Mouse (Mus musculus) hindbrain, postnatal 0 days (tissue): ENCODE data around the gene Mta3. TPM values are rescaled to one million over a fixed set of nuclear protein-coding genes. Genes with fewer than 3 reads are reported as not detected.
"Not testable (repeated sequence)": the region's sequence is repeated elsewhere in the genome, so short reads cannot be mapped to it uniquely, and the experiment has no call there.

Source experiments
- ATAC-seq: fragments of 200-750 bp; cut with Nextera tagmentation; 2 replicates; pipeline ENCODE4 v1.8.0; 2017; ENCODE audit warnings: mild to moderate bottlenecking, moderate TSS enrichment, moderate library complexity
- DNase-seq: peaks from one replicate; pipeline ENCODE4 v3.0.0-alpha.2; 2015; ENCODE audit warnings: low spot score
- H3K27ac ChIP-seq: fragments of 300-500 bp; sonication (generic); 2 replicates; pipeline ENCODE4 v1.5.1; 2014; ENCODE audit warnings: mild to moderate bottlenecking
- H3K27me3 ChIP-seq: fragments of 300-500 bp; sonication (generic); 2 replicates; pipeline ENCODE4 v1.6.1; 2014; ENCODE audit warnings: low read length, mixed read lengths; ENCODE audit not compliant: insufficient read depth
- H3K36me3 ChIP-seq: fragments of 300-500 bp; sonication (generic); 2 replicates; pipeline ENCODE4 v1.6.1; 2014; ENCODE audit warnings: low read length, mixed read lengths; ENCODE audit not compliant: insufficient read depth
- H3K4me1 ChIP-seq: fragments of 300-500 bp; sonication (generic); 2 replicates; pipeline ENCODE4 v1.6.1; 2014; ENCODE audit warnings: antibody characterized with exemption, low read length, mixed read lengths; ENCODE audit not compliant: insufficient read depth
- H3K4me2 ChIP-seq: fragments of 300-500 bp; sonication (generic); 2 replicates; pipeline ENCODE4 v1.6.1; 2014; ENCODE audit warnings: low read depth, mild to moderate bottlenecking, low read length, moderate library complexity, mixed read lengths
- H3K4me3 ChIP-seq: fragments of 300-500 bp; sonication (generic); 2 replicates; pipeline ENCODE4 v1.5.1; 2014; ENCODE audit warnings: low read length
- H3K9ac ChIP-seq: fragments of 300-500 bp; sonication (generic); replicated peaks from 2 replicates; pipeline ENCODE4 v1.6.1; 2014; ENCODE audit warnings: mild to moderate bottlenecking, low read length, moderate library complexity, mixed read lengths
- H3K9me3 ChIP-seq: fragments of 300-500 bp; sonication (generic); 2 replicates; pipeline ENCODE4 v1.6.1; 2016; ENCODE audit warnings: low read length, mixed read lengths
- CTCF ChIP-seq: IDR thresholded peaks from 2 replicates; pipeline ENCODE4 v1.5.1; 2016; ENCODE audit warnings: antibody characterized with exemption, control low read depth, low read depth
- WGBS: fragments of 180-500 bp; shearing (Covaris S2); extraction: QIAGEN DNeasy Blood & Tissue Kit; methylation state at CpG from one replicate; pipeline ENCODE4 v1.1.7; 2014; 5-methylcytosine and 5-hydroxymethylcytosine counted together
- polyA plus RNA-seq: library from polyadenylated mRNA; unstranded; fragments of >200 nt; fragmentation: Nextera tagmentation; extraction: Ambion mirVana; gene quantifications from 2 replicates; pipeline ENCODE4 v1.2.1, GENCODE M21; 2015
- total RNA-seq: library from RNA; depleted of rRNA; stranded (reverse); fragments of >200 nt; gene quantifications from 2 replicates; pipeline ENCODE4 v1.2.3, GENCODE M21; 2014

Gene Mta3
- total and polyA plus RNA-seq, 2 experiments from 2014 or later: 31.7 to 36.8 TPM

DNA sequence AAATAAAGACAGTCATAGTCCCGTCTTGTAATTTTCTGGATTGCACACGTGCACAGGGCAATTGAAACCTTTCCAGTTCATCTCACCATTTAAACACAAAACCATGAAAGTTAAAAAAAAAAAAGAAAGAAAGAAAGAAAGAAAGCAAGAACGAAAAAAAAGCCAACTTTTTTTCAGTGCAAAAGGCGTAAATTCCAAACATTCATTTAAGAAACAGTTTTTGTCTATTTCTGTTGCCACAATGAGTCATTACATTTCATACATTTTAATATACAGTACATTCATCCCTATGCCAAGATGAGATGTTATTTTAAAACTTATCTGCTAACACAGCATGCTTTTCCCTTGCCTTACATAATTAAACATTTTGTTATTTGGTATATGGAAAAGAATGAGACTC, 153.7 kb downstream of the Mta3 start:
- TF ChIP-seq CTCF: no peak
- no peaks in the 10 kb centered on the region for H3K27me3 ChIP-seq
- no peak overlapping the region for H3K4me3 ChIP-seq
- no peak for DNase-seq
- H3K36me3 ChIP-seq: no peaks in the 10 kb centered on the region
- no peak overlapping the region for H3K4me2 ChIP-seq
- H3K9ac ChIP-seq: no peak overlapping the region
- H3K9me3 ChIP-seq: no peaks in the 10 kb centered on the region
- H3K27ac ChIP-seq: no peak overlapping the region
- ATAC-seq: no peak
- WGBS: 91% methylated on average over 4 of the region's 4 CpGs
- no peaks in the 10 kb centered on the region for H3K4me1 ChIP-seq

DNA sequence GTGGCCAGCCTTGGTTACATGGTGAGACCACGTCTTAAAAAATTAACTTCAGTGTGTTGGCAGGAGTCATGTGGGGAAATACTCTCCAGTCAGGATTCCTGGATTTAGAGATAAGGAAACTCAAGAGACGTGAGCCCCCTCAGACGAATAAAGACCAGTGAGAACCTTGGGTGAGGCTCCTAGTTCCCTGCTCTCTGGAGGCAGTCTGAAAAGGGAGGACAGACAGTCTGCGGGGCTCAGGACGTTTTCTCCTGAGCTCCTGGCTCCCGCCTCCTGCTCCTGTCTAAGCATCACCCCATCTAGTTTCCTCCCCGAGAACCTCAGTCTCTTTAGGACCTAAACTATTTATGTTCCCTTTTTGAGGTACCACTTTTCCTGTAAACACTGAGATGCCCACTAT, 154.3 kb downstream of the Mta3 start:
- no peak overlapping the region for H3K27ac ChIP-seq
- H3K9me3 ChIP-seq: no peaks in the 10 kb centered on the region
- no peak for DNase-seq

DNA sequence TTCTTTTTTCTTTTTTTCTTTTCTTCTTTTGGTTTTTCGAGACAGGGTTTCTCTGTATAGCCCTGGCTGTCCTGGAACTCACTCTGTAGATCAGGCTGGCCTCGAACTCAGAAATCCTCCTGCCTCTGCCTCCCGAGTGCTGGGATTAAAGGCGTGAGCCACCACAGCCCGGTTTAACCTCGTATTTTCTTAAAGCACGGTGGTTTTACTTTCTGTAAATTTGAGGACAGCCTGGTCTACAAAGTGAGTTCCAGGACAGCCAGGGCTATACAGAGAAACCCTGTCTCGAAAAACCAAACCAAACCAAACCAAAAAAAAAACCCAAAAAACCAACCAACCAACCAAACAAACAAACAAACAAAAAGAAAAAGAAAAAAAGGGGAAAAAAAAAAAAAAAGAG, 155.0 kb downstream of the Mta3 start:
- peak overlapping the region; percentile 71 for H3K4me2 ChIP-seq
- not testable (repeated sequence) for H3K4me1 ChIP-seq, H3K27me3 ChIP-seq, H3K9me3 ChIP-seq, H3K9ac ChIP-seq, DNase-seq, ATAC-seq, H3K36me3 ChIP-seq
- WGBS: 60% methylated on average over 8 of the region's 8 CpGs
- H3K27ac ChIP-seq: peak overlapping the region; percentile 94; the same call in 1 of the 2 replicates
- H3K4me3 ChIP-seq: peak overlapping the region; percentile 77

More for the DNA sequence above, 154.3 kb downstream of the Mta3 start:
- H3K36me3 ChIP-seq: no peaks in the 10 kb centered on the region
- TF ChIP-seq CTCF: no peak
- no peak overlapping the region for H3K4me3 ChIP-seq
- no peak overlapping the region for H3K9ac ChIP-seq
- H3K4me1 ChIP-seq: no peaks in the 10 kb centered on the region
- H3K4me2 ChIP-seq: no peak overlapping the region
- WGBS: 84% methylated on average over 7 of the region's 7 CpGs
- no peaks in the 10 kb centered on the region for H3K27me3 ChIP-seq
- no peak for ATAC-seq

DNA sequence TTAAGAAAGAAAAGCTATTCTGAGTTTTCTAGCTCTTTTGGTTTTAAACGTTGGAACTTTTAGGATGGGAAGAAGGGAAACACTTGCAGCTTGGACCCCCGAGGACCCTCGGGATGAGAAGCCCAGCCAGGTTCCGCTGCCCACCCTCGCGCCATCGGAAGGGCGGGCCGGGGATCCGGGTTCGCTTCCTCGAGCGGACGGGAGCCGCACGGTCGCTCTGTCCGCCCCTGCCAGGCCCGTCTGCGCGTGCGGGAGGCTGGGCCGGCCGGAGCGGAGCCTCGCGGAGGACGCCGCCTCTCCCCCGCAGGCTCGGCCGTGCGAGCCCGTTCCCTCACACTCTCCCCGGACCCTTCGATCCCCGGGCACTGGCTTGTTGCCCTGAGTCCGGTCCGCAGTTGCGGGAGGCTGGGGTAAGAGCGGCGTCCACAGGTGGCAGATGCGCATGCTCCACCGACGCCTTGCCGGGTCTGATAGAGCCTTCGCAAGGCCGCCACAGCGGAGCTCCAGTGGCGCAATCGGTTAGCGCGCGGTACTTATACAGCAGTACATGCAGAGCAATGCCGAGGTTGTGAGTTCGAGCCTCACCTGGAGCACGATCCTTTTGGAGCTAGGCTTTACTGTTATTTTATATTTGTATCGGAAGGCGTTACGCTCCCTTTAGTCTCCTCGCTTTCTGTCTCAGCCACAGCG, 155.6 kb downstream of the Mta3 start:
- Histone ChIP-seq H3K36me3 (no peaks in the 10 kb centered on the region), H3K4me2 (peak overlapping the region; percentile 71), H3K4me3 (peak overlapping the region; percentile 77), H3K9ac (peak overlapping the region; percentile 72), H3K27ac (peak overlapping the region; percentile 94), H3K9me3 (no peaks in the 10 kb centered on the region), H3K27me3 (no peaks in the 10 kb centered on the region), H3K4me1 (no peaks in the 10 kb centered on the region)
- DNase-seq (peak; percentile 96), ATAC-seq (peak; percentile 94)
- TF ChIP-seq CTCF: no peak
- under 1% methylated on average over 62 of the region's 62 CpGs for WGBS

DNA sequence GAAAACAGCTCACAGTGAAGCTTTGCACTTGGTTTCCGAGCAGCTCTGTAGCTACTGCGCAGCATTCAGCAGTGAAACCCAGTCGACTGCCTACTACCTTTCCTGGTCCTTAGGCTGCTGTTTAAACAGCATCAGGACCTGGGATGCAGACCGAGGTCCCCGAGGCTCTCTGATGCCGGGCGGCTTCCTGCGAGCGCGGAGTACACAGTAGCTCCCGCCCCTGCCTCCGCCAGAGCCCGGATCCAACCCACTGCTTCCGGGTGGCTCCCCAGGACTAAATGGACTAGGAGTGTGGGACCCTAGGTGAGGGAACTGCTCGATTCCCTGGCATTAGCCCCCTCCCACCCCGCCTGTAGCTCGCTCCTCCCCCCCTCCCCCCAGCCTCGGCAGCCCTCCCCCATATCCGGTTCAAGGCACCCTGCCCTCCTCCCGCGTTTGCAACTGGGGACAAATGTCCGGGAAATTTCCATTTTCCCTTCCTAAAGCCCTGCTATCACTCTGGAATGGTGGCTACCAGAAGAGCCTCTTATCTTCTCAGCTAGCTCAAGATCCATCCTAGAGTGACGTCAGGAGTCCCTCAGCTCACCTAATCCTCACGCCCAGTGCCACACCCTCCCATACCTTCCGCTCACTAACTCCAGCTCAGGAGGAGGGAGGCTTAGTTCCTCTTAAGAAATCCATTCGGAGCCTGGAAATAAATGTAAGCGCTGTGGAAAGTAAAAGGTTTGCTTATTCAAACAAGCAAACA, 156.3 kb downstream of the Mta3 start:
- WGBS: under 1% methylated on average over 27 of the region's 27 CpGs
- H3K4me3 ChIP-seq: peak overlapping the region; percentile 77
- H3K9me3 ChIP-seq: no peaks in the 10 kb centered on the region
- H3K27ac ChIP-seq: peak overlapping the region; percentile 94
- no peaks in the 10 kb centered on the region for H3K4me1 ChIP-seq
- H3K9ac ChIP-seq: peak overlapping the region; percentile 72
- no peaks in the 10 kb centered on the region for H3K36me3 ChIP-seq
- H3K4me2 ChIP-seq: peak overlapping the region; percentile 71
- no peaks in the 10 kb centered on the region for H3K27me3 ChIP-seq
- TF ChIP-seq CTCF: no peak
- ATAC-seq: peak; percentile 73
- peak; percentile 72 for DNase-seq

DNA sequence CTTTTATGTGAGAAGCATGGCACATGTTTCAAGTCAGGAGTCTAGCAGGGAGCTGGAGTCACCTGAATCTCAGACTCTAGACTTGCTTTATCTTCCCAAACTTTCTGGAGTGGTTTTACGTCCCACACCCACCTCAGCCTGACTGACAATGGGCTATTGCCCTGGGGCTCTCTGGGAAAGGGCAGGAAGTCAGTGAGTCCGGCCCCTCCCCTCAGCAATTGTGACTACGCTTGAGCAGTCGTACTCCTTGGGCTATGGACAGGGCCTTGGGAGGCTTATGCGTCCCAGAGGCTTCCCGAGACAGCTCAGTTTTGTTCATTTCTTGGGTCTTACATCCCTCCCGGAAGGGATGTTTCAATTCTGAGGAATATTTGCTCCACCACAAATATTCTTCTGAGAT, 159.4 kb downstream of the Mta3 start:
- DNase-seq (no peak), ATAC-seq (no peak)
- 66% methylated on average over 7 of the region's 7 CpGs for WGBS
- no peak for TF ChIP-seq CTCF
- H3K4me3 ChIP-seq: no peak overlapping the region
- no peak overlapping the region for H3K9ac ChIP-seq
- no peaks in the 10 kb centered on the region for H3K4me1 ChIP-seq
- no peaks in the 10 kb centered on the region for H3K36me3 ChIP-seq
- H3K27ac ChIP-seq: no peak overlapping the region
- no peak overlapping the region for H3K4me2 ChIP-seq
- H3K9me3 ChIP-seq: no peaks in the 10 kb centered on the region
- no peaks in the 10 kb centered on the region for H3K27me3 ChIP-seq

DNA sequence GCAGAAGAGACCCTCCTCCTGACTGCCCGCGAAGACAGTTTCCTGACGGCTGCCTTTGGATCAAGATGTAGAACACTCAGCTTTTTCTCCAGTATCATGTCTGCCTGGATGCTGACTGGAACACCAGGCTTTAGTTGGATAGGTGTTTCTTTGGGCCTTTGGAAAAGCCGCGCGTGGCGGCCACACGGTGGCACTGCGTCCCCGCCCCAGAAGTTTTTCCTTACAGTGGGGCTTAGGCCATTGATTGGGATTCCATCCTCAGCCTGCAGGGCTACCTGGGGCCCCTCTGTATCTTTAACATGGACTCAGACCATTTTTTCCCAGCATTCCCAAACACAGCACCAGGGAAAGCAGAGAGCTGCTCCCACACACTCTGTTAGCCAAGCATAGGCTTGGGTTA, 160.6 kb downstream of the Mta3 start:
- peak; percentile 91 for TF ChIP-seq CTCF
- H3K36me3 ChIP-seq: no peaks in the 10 kb centered on the region
- no peaks in the 10 kb centered on the region for H3K27me3 ChIP-seq
- no peak overlapping the region for H3K4me3 ChIP-seq
- ATAC-seq: peak; percentile 19; the same call in 1 of the 2 replicates
- no peak overlapping the region for H3K4me2 ChIP-seq
- H3K9me3 ChIP-seq: no peaks in the 10 kb centered on the region
- H3K27ac ChIP-seq: no peak overlapping the region
- H3K9ac ChIP-seq: no peak overlapping the region
- no peaks in the 10 kb centered on the region for H3K4me1 ChIP-seq
- DNase-seq: peak; percentile 85
- WGBS: 14% methylated on average over 10 of the region's 10 CpGs
